Mouse (Mus musculus) megakaryocyte, embryonic 14.5 days (primary cell): ENCODE measurements around the gene Cenpv.

ENCODE experiments used
- FLI1 ChIP-seq: IDR thresholded peaks from 2 replicates; pipeline ENCODE4 v1.6.1; 2012; ENCODE audit warnings: low read length, inconsistent platforms, mixed read lengths
- GATA1 ChIP-seq: IDR thresholded peaks from 3 replicates; pipeline ENCODE4 v1.6.1; 2012; ENCODE audit warnings: mixed read lengths, low read length, inconsistent platforms, borderline replicate concordance

DNA sequence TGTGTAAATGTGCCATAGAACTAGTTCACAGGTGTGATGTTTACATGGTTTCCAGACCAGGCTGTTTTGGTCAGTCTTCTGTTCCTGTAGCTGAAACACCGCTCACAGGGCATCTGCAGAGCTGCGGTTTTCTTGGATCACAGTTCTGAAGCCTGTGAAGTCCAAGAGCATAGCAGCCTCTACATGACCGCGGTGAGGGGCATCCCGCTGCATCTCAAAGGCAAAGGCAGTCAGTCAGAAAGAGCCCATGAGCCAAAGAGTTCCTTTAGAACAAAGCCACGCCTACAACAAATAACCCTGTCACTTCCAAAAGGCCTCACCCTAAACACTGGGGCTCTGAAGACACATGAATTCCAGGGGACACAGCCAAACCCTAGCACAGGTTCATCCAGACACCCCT lies 25.8 kb downstream of the Cenpv start:
- TF ChIP-seq GATA1 (no peak), FLI1 (no peak)
